Mouse (Mus musculus): ENCODE data around the gene Gm42906. TPM values are rescaled to one million over a fixed set of nuclear protein-coding genes. Genes with fewer than 3 reads are reported as not detected.

Gene Gm42906
- total and polyA plus RNA-seq, 3 experiments = not detected

- DNase-seq (ENCODE audit: extremely low read depth) = no peak
- no peak overlapping the region for H3K4me3 ChIP-seq (replicated peaks in 1 of 3; ENCODE audit: low read depth in 2 of 3, low read length in 2 of 3, poor library complexity in 1 of 3)
- in situ Hi-C loops (cut with MboI; ENCODE audit: low pct_ligation_motif_present, low pct_unique_long_range_greater_than_20kb, low sequenced_read_pairs) = no loop called here
- H3K9ac ChIP-seq (ENCODE audit: insufficient read depth, low read depth) = no peak overlapping the region
- no peak overlapping the region for H3K4me2 ChIP-seq (ENCODE audit: insufficient read depth, low read depth, poor library complexity, severe bottlenecking)
- dilution Hi-C loops (cut with MboI; ENCODE audit: extremely low pct_ligation_motif_present, extremely low pct_unique_long_range_greater_than_20kb, low sequenced_read_pairs) = no loop called here
- no peaks in the 10 kb centered on the region for H3K36me3 ChIP-seq (replicated peaks in 1 of 2; ENCODE audit: control insufficient read depth in 1 of 2, insufficient read depth in 1 of 2, low read length in 1 of 2)
- peaks cover 6 to 9% of the 10 kb centered on the region in 2 experiments for H3K4me1 ChIP-seq (ENCODE audit: control insufficient read depth in 1 of 2, insufficient read depth in 2 of 2)
- H3K27ac ChIP-seq (ENCODE audit: insufficient read depth, low read depth) = no peak overlapping the region
- H3K79me2 ChIP-seq (replicated peaks; ENCODE audit: control insufficient read depth, extremely low read depth, insufficient read depth, poor library complexity, severe bottlenecking) = no peaks in the 10 kb centered on the region
- no peaks in the 10 kb centered on the region for H3K9me3 ChIP-seq (replicated peaks; ENCODE audit: low read length)
- no peaks in the 10 kb centered on the region for H3K27me3 ChIP-seq (replicated peaks)
- TF ChIP-seq RAD21 (IDR thresholded peaks at IDR 0.05; ENCODE audit: low read depth, low read length) (no peak), USF1 (IDR thresholded peaks at IDR 0.05; ENCODE audit: low read depth, low read length) (no peak), ZMIZ1 (IDR thresholded peaks at IDR 0.05; ENCODE audit: low read depth, low read length) (no peak), MEF2A (IDR thresholded peaks at IDR 0.05; ENCODE audit: borderline replicate concordance, low read depth, low read length) (no peak), MAZ (IDR thresholded peaks at IDR 0.05; ENCODE audit: low read depth, low read length) (no peak), CHD2 (IDR thresholded peaks at IDR 0.05; ENCODE audit: low read length) (no peak), HCFC1 (IDR thresholded peaks at IDR 0.05; ENCODE audit: low read depth, low read length) (no peak), CHD1 (IDR thresholded peaks at IDR 0.05; ENCODE audit: low read depth, low read length) (no peak), BHLHE40 (IDR thresholded peaks at IDR 0.05; ENCODE audit: low read depth, low read length) (no peak), NRF1 (IDR thresholded peaks at IDR 0.05; ENCODE audit: low read depth, low read length) (no peak), JUN (IDR thresholded peaks at IDR 0.05; ENCODE audit: insufficient read depth, low read depth, low read length) (no peak), POLR2AphosphoS2 (IDR thresholded peaks at IDR 0.05; ENCODE audit: low read depth, low read length) (no peak), CTCF (conservative IDR thresholded peaks at IDR 0.05 in 1 of 2, IDR thresholded peaks at IDR 0.05 in 1 of 2; ENCODE audit: low read depth in 2 of 2, low read length in 2 of 2) (no peak), ZNF384 (IDR thresholded peaks at IDR 0.05; ENCODE audit: low read depth, low read length) (no peak), RCOR1 (conservative IDR thresholded peaks at IDR 0.05; ENCODE audit: low read depth, low read length) (no peak), PAX5 (IDR thresholded peaks at IDR 0.05; ENCODE audit: low read length) (no peak)
These were observed 27.9 kb downstream of the Gm42906 start for GRCm38 (mm10) chr5:151399918-151400556.

GRCm38 (mm10) chr5:151396119-151396518 is 31.8 kb downstream of the Gm42906 start:
- H3K4me3 ChIP-seq (replicated peaks in 1 of 3; ENCODE audit: low read depth in 2 of 3, low read length in 2 of 3, poor library complexity in 1 of 3) = no peak overlapping the region
- no peak overlapping the region for H3K4me2 ChIP-seq (ENCODE audit: insufficient read depth, low read depth, poor library complexity, severe bottlenecking)
- no peaks in the 10 kb centered on the region for H3K79me2 ChIP-seq (replicated peaks; ENCODE audit: control insufficient read depth, extremely low read depth, insufficient read depth, poor library complexity, severe bottlenecking)
- no peak overlapping the region for H3K27ac ChIP-seq (ENCODE audit: insufficient read depth, low read depth)
- no peak overlapping the region for H3K9ac ChIP-seq (ENCODE audit: insufficient read depth, low read depth)
- dilution Hi-C loops (cut with MboI; ENCODE audit: extremely low pct_ligation_motif_present, extremely low pct_unique_long_range_greater_than_20kb, low sequenced_read_pairs) (no loop called here), in situ Hi-C loops (cut with MboI; ENCODE audit: low pct_ligation_motif_present, low pct_unique_long_range_greater_than_20kb, low sequenced_read_pairs) (no loop called here)
- no peak for TF ChIP-seq SMC3 (IDR thresholded peaks at IDR 0.05; ENCODE audit: low read depth, low read length)
- no peak for TF ChIP-seq NELFE (IDR thresholded peaks at IDR 0.05; ENCODE audit: low read depth, low read length)
- TF ChIP-seq RAD21 (IDR thresholded peaks at IDR 0.05; ENCODE audit: low read depth, low read length) = no peak
- no peak for TF ChIP-seq POLR2AphosphoS2 (IDR thresholded peaks at IDR 0.05; ENCODE audit: low read depth, low read length)
- TF ChIP-seq NRF1 (IDR thresholded peaks at IDR 0.05; ENCODE audit: low read depth, low read length) = no peak
- no peak for TF ChIP-seq USF1 (IDR thresholded peaks at IDR 0.05; ENCODE audit: low read depth, low read length)
- no peak for TF ChIP-seq JUN (IDR thresholded peaks at IDR 0.05; ENCODE audit: insufficient read depth, low read depth, low read length)
- no peak for TF ChIP-seq MAX (IDR thresholded peaks at IDR 0.05; ENCODE audit: low read length)
- no peak for TF ChIP-seq HCFC1 (IDR thresholded peaks at IDR 0.05; ENCODE audit: low read depth, low read length)
- TF ChIP-seq ELF1 (IDR thresholded peaks at IDR 0.05; ENCODE audit: low read depth, low read length) = no peak
- no peak for TF ChIP-seq USF2 (conservative IDR thresholded peaks at IDR 0.05; ENCODE audit: low read depth, low read length)
- no peak for TF ChIP-seq UBTF (IDR thresholded peaks at IDR 0.05; ENCODE audit: low read depth, low read length)
- no peak for TF ChIP-seq ZNF384 (IDR thresholded peaks at IDR 0.05; ENCODE audit: low read depth, low read length)
- no peak for TF ChIP-seq TBP (conservative IDR thresholded peaks at IDR 0.05; ENCODE audit: low read depth, low read length)
- no peaks in the 10 kb centered on the region for H3K36me3 ChIP-seq (replicated peaks in 1 of 2; ENCODE audit: control insufficient read depth in 1 of 2, insufficient read depth in 1 of 2, low read length in 1 of 2)
- no peaks in the 10 kb centered on the region for H3K9me3 ChIP-seq (replicated peaks; ENCODE audit: low read length)
- H3K27me3 ChIP-seq (replicated peaks) = no peaks in the 10 kb centered on the region
- no peak for DNase-seq (ENCODE audit: extremely low read depth)
- peaks cover 6 to 9% of the 10 kb centered on the region in 2 experiments for H3K4me1 ChIP-seq (ENCODE audit: control insufficient read depth in 1 of 2, insufficient read depth in 2 of 2)
